Mouse (Mus musculus): ENCODE measurements at regions not wholly inside any gene's neighbourhood (a gene's known extent, or its start where the extent isn't known, plus 50 kb on each side); places are given as distances from the start of the nearest gene placed in this dataset.

GRCm38 (mm10) chr5:7580413-7580812 lies 235.9 kb upstream of the Zfp804b start:
- no peak overlapping the region for H3K27ac ChIP-seq (ENCODE audit: insufficient read depth, low read length)
- H3K9ac ChIP-seq (ENCODE audit: low read depth, poor library complexity, severe bottlenecking) = no peak overlapping the region
- no peak for TF ChIP-seq CTCF (IDR thresholded peaks at IDR 0.05; ENCODE audit: low read depth, low read length)
- no peak for TF ChIP-seq EP300 (IDR thresholded peaks at IDR 0.05; ENCODE audit: insufficient read depth, low read depth, low read length)
- TF ChIP-seq POLR2A (IDR thresholded peaks at IDR 0.05; ENCODE audit: insufficient read depth, low read length) = no peak

GRCm38 (mm10) chr5:7586547-7586946 lies 242.0 kb upstream of the Zfp804b start:
- Histone ChIP-seq H3K27me3 (ENCODE audit: control insufficient read depth, insufficient read depth, low read length, poor library complexity, severe bottlenecking) (no peaks in the 10 kb centered on the region), H3K36me3 (ENCODE audit: control insufficient read depth, insufficient read depth, low read length, poor library complexity, severe bottlenecking) (no peaks in the 10 kb centered on the region), H3K27ac (ENCODE audit: insufficient read depth, low read length) (no peak overlapping the region), H3K4me1 (ENCODE audit: control insufficient read depth, insufficient read depth, low read length) (no peaks in the 10 kb centered on the region), H3K9ac (ENCODE audit: low read depth, poor library complexity, severe bottlenecking) (no peak overlapping the region), H3K4me3 (ENCODE audit: low read depth, low read length) (no peak overlapping the region), H3K9me3 (replicated peaks; ENCODE audit: control insufficient read depth, insufficient read depth, low read length, poor library complexity, severe bottlenecking) (no peaks in the 10 kb centered on the region)
- TF ChIP-seq POLR2A (IDR thresholded peaks at IDR 0.05; ENCODE audit: insufficient read depth, low read length) (no peak), CTCF (IDR thresholded peaks at IDR 0.05; ENCODE audit: low read depth, low read length) (no peak), EP300 (IDR thresholded peaks at IDR 0.05; ENCODE audit: insufficient read depth, low read depth, low read length) (no peak)

More at GRCm38 (mm10) chr5:7580413-7580812, 235.9 kb upstream of the Zfp804b start:
- Histone ChIP-seq H3K36me3 (ENCODE audit: control insufficient read depth, insufficient read depth, low read length, poor library complexity, severe bottlenecking) (no peaks in the 10 kb centered on the region), H3K27me3 (ENCODE audit: control insufficient read depth, insufficient read depth, low read length, poor library complexity, severe bottlenecking) (no peaks in the 10 kb centered on the region), H3K4me1 (ENCODE audit: control insufficient read depth, insufficient read depth, low read length) (no peaks in the 10 kb centered on the region), H3K4me3 (ENCODE audit: low read depth, low read length) (no peak overlapping the region), H3K9me3 (replicated peaks; ENCODE audit: control insufficient read depth, insufficient read depth, low read length, poor library complexity, severe bottlenecking) (no peaks in the 10 kb centered on the region)

DNA sequence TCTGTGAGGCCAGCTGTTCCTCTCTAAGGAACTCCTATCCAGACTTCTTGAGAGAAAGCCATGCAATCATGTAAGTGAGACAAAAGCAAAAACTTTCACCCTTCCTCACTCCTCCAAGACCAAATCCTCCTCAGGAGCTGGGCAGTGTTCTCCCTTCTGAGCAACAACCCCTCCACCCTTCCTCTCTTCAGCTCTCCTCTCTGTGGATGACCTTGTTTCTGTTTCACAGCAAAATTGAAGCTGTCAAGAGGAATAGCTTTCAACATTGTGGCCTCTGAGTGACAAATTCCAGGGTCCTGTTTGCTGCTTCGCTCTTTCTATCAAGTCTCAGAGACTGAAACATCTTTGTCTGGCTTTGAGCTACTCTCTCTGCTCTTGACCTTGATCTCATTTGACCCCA lies 255.9 kb upstream of the Zfp804b start:
- Histone ChIP-seq H3K9me3 (replicated peaks; ENCODE audit: control insufficient read depth, insufficient read depth, low read length, poor library complexity, severe bottlenecking) (no peaks in the 10 kb centered on the region), H3K27me3 (ENCODE audit: control insufficient read depth, insufficient read depth, low read length, poor library complexity, severe bottlenecking) (no peaks in the 10 kb centered on the region), H3K4me3 (ENCODE audit: low read depth, low read length) (no peak overlapping the region), H3K9ac (ENCODE audit: low read depth, poor library complexity, severe bottlenecking) (no peak overlapping the region), H3K36me3 (ENCODE audit: control insufficient read depth, insufficient read depth, low read length, poor library complexity, severe bottlenecking) (no peaks in the 10 kb centered on the region), H3K27ac (ENCODE audit: insufficient read depth, low read length) (no peak overlapping the region), H3K4me1 (ENCODE audit: control insufficient read depth, insufficient read depth, low read length) (no peaks in the 10 kb centered on the region)
- TF ChIP-seq POLR2A (IDR thresholded peaks at IDR 0.05; ENCODE audit: insufficient read depth, low read length) (no peak), CTCF (IDR thresholded peaks at IDR 0.05; ENCODE audit: low read depth, low read length) (no peak), EP300 (IDR thresholded peaks at IDR 0.05; ENCODE audit: insufficient read depth, low read depth, low read length) (no peak)

GRCm38 (mm10) chr5:7607517-7607916 lies 263.0 kb upstream of the Zfp804b start:
- no peak for TF ChIP-seq POLR2A (IDR thresholded peaks at IDR 0.05; ENCODE audit: insufficient read depth, low read length)
- no peak for TF ChIP-seq CTCF (IDR thresholded peaks at IDR 0.05; ENCODE audit: low read depth, low read length)
- no peak for TF ChIP-seq EP300 (IDR thresholded peaks at IDR 0.05; ENCODE audit: insufficient read depth, low read depth, low read length)
- no peaks in the 10 kb centered on the region for H3K36me3 ChIP-seq (ENCODE audit: control insufficient read depth, insufficient read depth, low read length, poor library complexity, severe bottlenecking)
- H3K27ac ChIP-seq (ENCODE audit: insufficient read depth, low read length) = no peak overlapping the region
- H3K4me1 ChIP-seq (ENCODE audit: control insufficient read depth, insufficient read depth, low read length) = no peaks in the 10 kb centered on the region
- H3K4me3 ChIP-seq (ENCODE audit: low read depth, low read length) = no peak overlapping the region
- H3K27me3 ChIP-seq (ENCODE audit: control insufficient read depth, insufficient read depth, low read length, poor library complexity, severe bottlenecking) = no peaks in the 10 kb centered on the region
- no peak overlapping the region for H3K9ac ChIP-seq (ENCODE audit: low read depth, poor library complexity, severe bottlenecking)
- no peaks in the 10 kb centered on the region for H3K9me3 ChIP-seq (replicated peaks; ENCODE audit: control insufficient read depth, insufficient read depth, low read length, poor library complexity, severe bottlenecking)

DNA sequence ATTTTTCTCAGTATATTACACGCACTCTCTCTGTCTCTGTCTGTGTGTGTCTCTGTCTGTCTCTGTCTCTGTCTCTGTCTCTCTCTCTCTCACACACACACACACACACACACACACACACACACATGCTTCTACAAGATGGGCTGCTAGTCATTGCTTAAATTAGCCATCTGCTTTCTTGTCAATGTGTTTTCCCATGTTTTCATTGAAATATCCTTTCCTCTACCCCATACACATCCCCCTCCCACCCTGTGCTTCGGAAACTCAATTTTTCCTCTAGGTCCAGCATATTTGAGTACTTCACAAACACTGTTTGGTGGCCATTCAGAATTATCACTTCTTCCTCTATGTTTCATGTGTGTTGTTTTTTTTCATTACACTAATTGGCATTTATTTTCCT lies 263.4 kb upstream of the Zfp804b start:
- no peaks in the 10 kb centered on the region for H3K4me1 ChIP-seq (ENCODE audit: control insufficient read depth, insufficient read depth, low read length)
- no peak overlapping the region for H3K9ac ChIP-seq (ENCODE audit: low read depth, poor library complexity, severe bottlenecking)
- no peak overlapping the region for H3K27ac ChIP-seq (ENCODE audit: insufficient read depth, low read length)
- H3K4me3 ChIP-seq (ENCODE audit: low read depth, low read length) = no peak overlapping the region
- no peaks in the 10 kb centered on the region for H3K9me3 ChIP-seq (replicated peaks; ENCODE audit: control insufficient read depth, insufficient read depth, low read length, poor library complexity, severe bottlenecking)
- no peaks in the 10 kb centered on the region for H3K36me3 ChIP-seq (ENCODE audit: control insufficient read depth, insufficient read depth, low read length, poor library complexity, severe bottlenecking)
- H3K27me3 ChIP-seq (ENCODE audit: control insufficient read depth, insufficient read depth, low read length, poor library complexity, severe bottlenecking) = no peaks in the 10 kb centered on the region
- TF ChIP-seq EP300 (IDR thresholded peaks at IDR 0.05; ENCODE audit: insufficient read depth, low read depth, low read length) (no peak), CTCF (IDR thresholded peaks at IDR 0.05; ENCODE audit: low read depth, low read length) (no peak), POLR2A (IDR thresholded peaks at IDR 0.05; ENCODE audit: insufficient read depth, low read length) (no peak)

DNA sequence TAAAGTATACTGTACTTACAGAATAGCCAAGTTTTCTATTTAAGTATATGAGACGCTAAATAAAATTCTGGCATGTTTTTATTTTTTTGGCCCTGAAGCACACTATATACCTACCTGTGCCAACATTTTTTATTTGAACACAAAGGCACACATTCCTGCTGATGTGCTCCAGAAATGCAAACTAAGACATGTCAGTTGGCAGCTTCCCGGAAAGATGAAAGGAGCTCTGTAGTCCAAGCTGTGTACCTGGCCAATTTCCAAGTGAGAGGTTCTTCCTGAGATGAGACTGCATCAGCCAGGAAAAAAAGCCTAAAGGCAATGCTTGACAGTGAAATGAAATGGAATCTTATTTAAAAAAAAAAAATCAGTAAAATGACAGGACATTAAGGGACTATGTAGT lies 305.0 kb upstream of the Steap4 start:
- Histone ChIP-seq H3K27ac (ENCODE audit: insufficient read depth, low read length) (no peak overlapping the region), H3K4me1 (ENCODE audit: control insufficient read depth, insufficient read depth, low read length) (no peaks in the 10 kb centered on the region), H3K36me3 (ENCODE audit: control insufficient read depth, insufficient read depth, low read length, poor library complexity, severe bottlenecking) (no peaks in the 10 kb centered on the region), H3K27me3 (ENCODE audit: control insufficient read depth, insufficient read depth, low read length, poor library complexity, severe bottlenecking) (no peaks in the 10 kb centered on the region; the same call in 1 of the 2 replicates), H3K9me3 (replicated peaks; ENCODE audit: control insufficient read depth, insufficient read depth, low read length, poor library complexity, severe bottlenecking) (no peaks in the 10 kb centered on the region), H3K4me3 (ENCODE audit: low read depth, low read length) (no peak overlapping the region), H3K9ac (ENCODE audit: low read depth, poor library complexity, severe bottlenecking) (no peak overlapping the region)
- TF ChIP-seq EP300 (IDR thresholded peaks at IDR 0.05; ENCODE audit: insufficient read depth, low read depth, low read length) (no peak), POLR2A (IDR thresholded peaks at IDR 0.05; ENCODE audit: insufficient read depth, low read length) (no peak), CTCF (IDR thresholded peaks at IDR 0.05; ENCODE audit: low read depth, low read length) (no peak)
